Mouse (Mus musculus) embryonic fibroblast, embryonic 13.5 days (primary cell): ENCODE measurements around the gene Rab11fip3.

Source experiments
- CTCF ChIP-seq: IDR thresholded peaks from 2 replicates; pipeline ENCODE4 v1.5.1; 2011; ENCODE audit warnings: mild to moderate bottlenecking, control low read depth, low read length, moderate library complexity, borderline replicate concordance; ENCODE audit not compliant: insufficient read depth
- POLR2A ChIP-seq: IDR thresholded peaks from 2 replicates; pipeline ENCODE4 v1.6.1; 2011; ENCODE audit warnings: low read depth, mild to moderate bottlenecking, control low read depth, low read length, moderate library complexity

GRCm38 (mm10) chr17:25993489-25993888, 75.9 kb downstream of the Rab11fip3 start:
- TF ChIP-seq POLR2A (no peak), CTCF (no peak)
